Mouse (Mus musculus): ENCODE measurements around the gene Dgkd. TPM values are rescaled to one million over a fixed set of nuclear protein-coding genes. Genes with fewer than 3 reads are reported as not detected.

The Dgkd gene
- polyA plus RNA-seq, 1 experiment from 2014 or later: 58.2 TPM

DNA sequence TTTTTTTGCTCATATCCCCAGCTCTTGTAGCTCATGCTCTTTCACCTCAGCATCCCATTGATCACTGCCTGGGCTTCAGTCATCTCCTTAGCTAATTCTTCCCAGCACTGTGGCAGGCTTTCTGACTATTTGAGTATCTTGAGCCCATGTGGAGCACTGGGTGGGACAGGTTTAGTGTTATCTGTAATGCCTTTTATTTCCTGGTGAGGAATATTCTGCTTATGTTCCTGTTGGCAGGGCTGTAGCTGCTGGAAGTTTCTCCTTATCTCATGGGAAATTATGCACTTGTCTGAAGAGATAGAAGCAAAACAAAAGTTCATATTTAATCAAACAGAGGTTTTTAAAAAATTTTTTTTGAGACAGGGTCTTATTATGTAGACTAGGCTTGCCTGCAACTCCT lies 56.5 kb downstream of the Dgkd start:
- Histone ChIP-seq H3K4me3 (ENCODE audit: low read depth, low read length) (no peak overlapping the region), H3K27ac (ENCODE audit: low read depth, low read length) (no peak overlapping the region), H3K9me3 (ENCODE audit: control insufficient read depth, low read length) (no peaks in the 10 kb centered on the region), H3K36me3 (ENCODE audit: control insufficient read depth, insufficient read depth, low read length) (no peaks in the 10 kb centered on the region), H3K4me2 (ENCODE audit: low read depth, low read length) (no peak overlapping the region), H3K4me1 (ENCODE audit: control insufficient read depth, insufficient read depth, low read length) (no peaks in the 10 kb centered on the region), H3K9ac (replicated peaks; ENCODE audit: low read depth, low read length) (no peak overlapping the region), H3K27me3 (ENCODE audit: control insufficient read depth, insufficient read depth, low read length) (no peaks in the 10 kb centered on the region)
- ATAC-seq (ENCODE audit: low read depth): no peak

DNA sequence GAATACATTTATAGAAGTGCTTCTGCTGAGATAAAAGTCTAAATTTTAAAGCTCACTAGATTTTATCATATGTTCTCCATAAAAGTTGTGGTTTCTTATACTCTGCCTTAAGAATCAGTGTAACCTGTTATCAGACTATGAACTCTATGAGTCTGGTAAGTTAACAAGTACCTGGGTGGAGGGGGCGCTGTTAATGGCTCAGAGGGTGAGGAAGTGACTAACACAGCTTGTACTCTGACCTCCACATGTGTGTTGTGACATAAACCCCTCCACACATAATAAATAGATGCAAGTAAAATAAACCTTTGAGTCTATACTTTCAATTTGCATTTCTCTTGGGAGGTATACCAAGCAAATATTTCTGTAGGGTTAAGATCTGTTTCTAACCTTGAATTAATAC lies 57.3 kb downstream of the Dgkd start:
- ATAC-seq (ENCODE audit: low read depth): no peak
- H3K4me3 ChIP-seq (ENCODE audit: low read depth, low read length): no peak overlapping the region
- H3K4me1 ChIP-seq (ENCODE audit: control insufficient read depth, insufficient read depth, low read length): no peaks in the 10 kb centered on the region
- no peaks in the 10 kb centered on the region for H3K27me3 ChIP-seq (ENCODE audit: control insufficient read depth, insufficient read depth, low read length)
- H3K4me2 ChIP-seq (ENCODE audit: low read depth, low read length): no peak overlapping the region
- no peaks in the 10 kb centered on the region for H3K36me3 ChIP-seq (ENCODE audit: control insufficient read depth, insufficient read depth, low read length)
- WGBS: 95% methylated on average over 1 of the region's 1 CpGs
- no peak overlapping the region for H3K9ac ChIP-seq (replicated peaks; ENCODE audit: low read depth, low read length)
- H3K27ac ChIP-seq (ENCODE audit: low read depth, low read length): no peak overlapping the region
- no peaks in the 10 kb centered on the region for H3K9me3 ChIP-seq (ENCODE audit: control insufficient read depth, low read length)

DNA sequence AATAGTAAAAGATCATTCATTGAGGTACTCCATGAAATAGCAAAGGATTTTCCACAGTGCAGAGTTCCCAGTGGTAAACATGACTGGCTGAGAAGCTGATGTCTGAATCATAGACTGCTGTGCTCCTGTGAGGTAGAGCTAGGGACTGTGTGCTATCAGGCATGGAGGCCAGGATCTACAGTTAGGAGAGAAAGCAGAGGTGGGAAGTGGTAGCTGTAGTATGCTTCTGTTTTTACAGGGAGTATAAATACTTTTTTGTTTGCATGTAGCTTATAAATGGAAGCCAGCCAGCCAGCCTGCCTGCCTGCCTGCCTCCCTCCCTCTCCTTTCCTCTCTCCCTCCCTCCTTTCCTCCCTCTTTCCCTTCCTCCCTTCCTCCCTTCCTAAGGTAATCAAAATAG lies 60.3 kb downstream of the Dgkd start:
- ATAC-seq (ENCODE audit: low read depth): no peak
- H3K27ac ChIP-seq (ENCODE audit: low read depth, low read length): no peak overlapping the region

DNA sequence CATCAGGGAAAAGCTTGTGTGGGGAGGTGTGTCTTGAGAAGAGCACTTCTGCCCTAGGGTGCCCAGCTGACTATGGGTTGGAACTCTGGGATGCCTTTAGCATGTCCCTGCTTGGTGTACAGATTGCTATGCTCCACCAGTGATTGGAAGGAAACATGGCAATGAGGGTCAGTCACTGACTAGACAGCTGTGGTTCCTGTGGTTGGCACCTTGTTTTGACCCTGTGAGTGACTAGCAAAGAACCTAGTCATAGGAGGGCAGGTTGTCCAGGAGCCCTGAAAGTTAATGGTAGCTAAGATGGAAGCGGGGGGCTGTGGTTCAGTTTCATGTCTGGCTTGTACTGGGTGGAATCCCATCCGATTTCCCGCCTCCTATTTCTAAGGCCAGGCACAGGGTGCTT lies 64.3 kb downstream of the Dgkd start:
- H3K4me1 ChIP-seq (ENCODE audit: control insufficient read depth, insufficient read depth, low read length): no peaks in the 10 kb centered on the region
- H3K36me3 ChIP-seq (ENCODE audit: control insufficient read depth, insufficient read depth, low read length): peaks cover 11% of the 10 kb centered on the region
- no peak overlapping the region for H3K27ac ChIP-seq (ENCODE audit: low read depth, low read length)
- no peak overlapping the region for H3K9ac ChIP-seq (replicated peaks; ENCODE audit: low read depth, low read length)
- H3K4me2 ChIP-seq (ENCODE audit: low read depth, low read length): no peak overlapping the region
- no peaks in the 10 kb centered on the region for H3K9me3 ChIP-seq (ENCODE audit: control insufficient read depth, low read length)
- no peak for ATAC-seq (ENCODE audit: low read depth)
- WGBS: 93% methylated on average over 3 of the region's 3 CpGs
- no peak overlapping the region for H3K4me3 ChIP-seq (ENCODE audit: low read depth, low read length)
- no peaks in the 10 kb centered on the region for H3K27me3 ChIP-seq (ENCODE audit: control insufficient read depth, insufficient read depth, low read length)

More for the DNA sequence above, 60.3 kb downstream of the Dgkd start:
- Histone ChIP-seq H3K36me3 (ENCODE audit: control insufficient read depth, insufficient read depth, low read length) (peaks cover 5% of the 10 kb centered on the region), H3K4me3 (ENCODE audit: low read depth, low read length) (no peak overlapping the region), H3K4me2 (ENCODE audit: low read depth, low read length) (no peak overlapping the region), H3K4me1 (ENCODE audit: control insufficient read depth, insufficient read depth, low read length) (no peaks in the 10 kb centered on the region), H3K9me3 (ENCODE audit: control insufficient read depth, low read length) (no peaks in the 10 kb centered on the region), H3K9ac (replicated peaks; ENCODE audit: low read depth, low read length) (no peak overlapping the region), H3K27me3 (ENCODE audit: control insufficient read depth, insufficient read depth, low read length) (no peaks in the 10 kb centered on the region)

DNA sequence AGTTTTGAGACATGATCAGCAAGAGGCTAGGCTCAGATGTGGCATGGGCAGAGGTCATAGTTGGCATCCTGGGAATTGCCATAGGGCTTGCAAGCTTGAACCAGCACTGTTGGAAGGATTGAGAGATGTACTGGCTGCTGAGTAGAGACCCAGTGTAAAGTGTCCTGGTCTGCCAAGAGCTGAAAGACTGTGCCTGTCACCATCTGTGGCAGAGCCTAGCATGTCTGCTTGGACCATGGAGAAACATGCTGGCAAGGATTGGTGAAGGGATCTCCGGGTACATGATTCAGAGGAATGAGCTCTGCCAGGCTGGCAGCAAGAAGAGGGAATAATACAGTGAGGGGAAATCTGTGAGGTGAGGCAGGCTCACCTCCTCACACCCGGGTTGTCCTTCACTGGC lies 65.0 kb downstream of the Dgkd start:
- WGBS: 98% methylated on average over 2 of the region's 2 CpGs
- Histone ChIP-seq H3K9ac (replicated peaks; ENCODE audit: low read depth, low read length) (no peak overlapping the region), H3K27me3 (ENCODE audit: control insufficient read depth, insufficient read depth, low read length) (no peaks in the 10 kb centered on the region), H3K4me2 (ENCODE audit: low read depth, low read length) (no peak overlapping the region), H3K9me3 (ENCODE audit: control insufficient read depth, low read length) (no peaks in the 10 kb centered on the region), H3K4me1 (ENCODE audit: control insufficient read depth, insufficient read depth, low read length) (no peaks in the 10 kb centered on the region), H3K27ac (ENCODE audit: low read depth, low read length) (no peak overlapping the region), H3K4me3 (ENCODE audit: low read depth, low read length) (no peak overlapping the region), H3K36me3 (ENCODE audit: control insufficient read depth, insufficient read depth, low read length) (peaks cover 11% of the 10 kb centered on the region)
- ATAC-seq (ENCODE audit: low read depth): no peak

DNA sequence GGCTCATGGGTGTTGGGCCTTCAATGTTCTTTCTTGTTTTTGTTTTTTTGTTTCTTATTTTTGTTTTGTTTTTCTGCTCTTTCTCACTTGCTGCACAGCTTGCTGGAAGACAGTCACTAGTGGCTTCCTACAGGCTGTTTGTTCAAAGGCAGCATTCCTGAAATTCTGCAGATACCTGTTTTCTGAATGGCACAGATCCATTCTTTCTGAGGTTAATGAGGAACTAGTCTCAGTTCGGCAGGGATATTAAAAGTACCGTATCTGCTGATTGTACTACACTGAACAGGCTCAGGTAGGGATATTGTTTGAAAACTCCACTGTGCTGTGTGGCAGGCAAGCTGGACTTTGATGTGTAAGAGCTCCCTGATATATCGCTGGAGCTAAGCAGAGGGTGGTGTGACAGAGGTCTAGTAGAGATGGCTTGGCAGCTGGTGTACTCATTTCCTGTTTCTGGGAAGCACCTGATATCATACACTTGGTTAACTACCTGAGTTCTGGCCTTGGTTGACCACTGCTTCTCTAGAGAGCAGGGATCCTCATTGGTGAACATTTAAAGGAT lies 67.0 kb downstream of the Dgkd start:
- no peak overlapping the region for H3K4me2 ChIP-seq (ENCODE audit: low read depth, low read length)
- WGBS: 95% methylated on average over 3 of the region's 3 CpGs
- no peaks in the 10 kb centered on the region for H3K9me3 ChIP-seq (ENCODE audit: control insufficient read depth, low read length)
- ATAC-seq (ENCODE audit: low read depth): no peak
- H3K4me3 ChIP-seq (ENCODE audit: low read depth, low read length): no peak overlapping the region
- peaks cover 23% of the 10 kb centered on the region for H3K36me3 ChIP-seq (ENCODE audit: control insufficient read depth, insufficient read depth, low read length)
- H3K4me1 ChIP-seq (ENCODE audit: control insufficient read depth, insufficient read depth, low read length): no peaks in the 10 kb centered on the region
- no peaks in the 10 kb centered on the region for H3K27me3 ChIP-seq (ENCODE audit: control insufficient read depth, insufficient read depth, low read length)
- H3K27ac ChIP-seq (ENCODE audit: low read depth, low read length): no peak overlapping the region
- H3K9ac ChIP-seq (replicated peaks; ENCODE audit: low read depth, low read length): no peak overlapping the region

DNA sequence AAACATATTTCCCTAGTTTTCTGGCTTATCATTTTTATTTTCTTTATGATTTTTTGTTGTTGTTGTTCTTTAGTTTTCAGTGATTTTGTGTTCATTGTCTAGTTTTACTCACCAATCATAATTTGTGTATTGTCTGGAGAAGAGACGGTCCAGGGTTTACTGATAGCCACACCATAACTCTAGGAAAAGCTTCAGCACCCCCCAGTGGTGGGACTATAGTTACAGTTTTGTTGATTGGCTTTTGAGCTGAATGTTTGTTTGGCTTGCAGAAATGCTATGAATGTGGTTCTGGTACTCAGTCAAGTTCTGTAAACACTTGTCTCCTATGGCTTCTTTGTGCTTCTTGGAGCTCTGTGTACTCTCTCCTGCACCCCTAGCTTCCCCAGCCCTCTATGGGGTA lies 69.6 kb downstream of the Dgkd start:
- Histone ChIP-seq H3K36me3 (ENCODE audit: control insufficient read depth, insufficient read depth, low read length) (peaks cover 38% of the 10 kb centered on the region), H3K9ac (replicated peaks; ENCODE audit: low read depth, low read length) (no peak overlapping the region), H3K9me3 (ENCODE audit: control insufficient read depth, low read length) (no peaks in the 10 kb centered on the region), H3K4me3 (ENCODE audit: low read depth, low read length) (no peak overlapping the region), H3K27ac (ENCODE audit: low read depth, low read length) (no peak overlapping the region), H3K27me3 (ENCODE audit: control insufficient read depth, insufficient read depth, low read length) (no peaks in the 10 kb centered on the region), H3K4me1 (ENCODE audit: control insufficient read depth, insufficient read depth, low read length) (no peaks in the 10 kb centered on the region), H3K4me2 (ENCODE audit: low read depth, low read length) (no peak overlapping the region)
- no peak for ATAC-seq (ENCODE audit: low read depth)
- 42% methylated on average over 1 of the region's 1 CpGs for WGBS

DNA sequence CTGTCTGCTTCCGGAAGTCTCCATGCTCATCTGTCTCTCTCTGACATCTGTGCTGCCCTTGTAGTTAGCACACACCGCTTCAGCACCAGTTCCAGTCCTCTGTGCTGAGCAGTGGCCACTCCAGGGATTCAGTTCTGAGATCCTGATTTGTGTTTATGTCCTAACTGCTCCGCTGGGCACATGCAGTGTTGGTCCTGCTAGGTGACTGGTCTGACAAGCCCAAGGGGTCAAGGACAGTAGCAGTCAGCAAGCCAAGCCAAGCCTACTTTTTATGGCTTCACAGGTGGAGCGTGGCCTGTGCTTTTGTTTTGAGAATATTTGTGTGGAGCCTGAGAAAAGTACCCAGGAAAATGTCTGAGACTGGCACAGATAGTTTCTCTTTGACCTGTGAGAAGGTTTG lies 71.8 kb downstream of the Dgkd start:
- Histone ChIP-seq H3K9me3 (ENCODE audit: control insufficient read depth, low read length) (no peaks in the 10 kb centered on the region), H3K27ac (ENCODE audit: low read depth, low read length) (no peak overlapping the region), H3K36me3 (ENCODE audit: control insufficient read depth, insufficient read depth, low read length) (peaks cover 30% of the 10 kb centered on the region), H3K4me3 (ENCODE audit: low read depth, low read length) (no peak overlapping the region), H3K27me3 (ENCODE audit: control insufficient read depth, insufficient read depth, low read length) (no peaks in the 10 kb centered on the region), H3K4me1 (ENCODE audit: control insufficient read depth, insufficient read depth, low read length) (no peaks in the 10 kb centered on the region), H3K4me2 (ENCODE audit: low read depth, low read length) (no peak overlapping the region), H3K9ac (replicated peaks; ENCODE audit: low read depth, low read length) (no peak overlapping the region)
- ATAC-seq (ENCODE audit: low read depth): no peak
- WGBS: 94% methylated on average over 4 of the region's 4 CpGs

DNA sequence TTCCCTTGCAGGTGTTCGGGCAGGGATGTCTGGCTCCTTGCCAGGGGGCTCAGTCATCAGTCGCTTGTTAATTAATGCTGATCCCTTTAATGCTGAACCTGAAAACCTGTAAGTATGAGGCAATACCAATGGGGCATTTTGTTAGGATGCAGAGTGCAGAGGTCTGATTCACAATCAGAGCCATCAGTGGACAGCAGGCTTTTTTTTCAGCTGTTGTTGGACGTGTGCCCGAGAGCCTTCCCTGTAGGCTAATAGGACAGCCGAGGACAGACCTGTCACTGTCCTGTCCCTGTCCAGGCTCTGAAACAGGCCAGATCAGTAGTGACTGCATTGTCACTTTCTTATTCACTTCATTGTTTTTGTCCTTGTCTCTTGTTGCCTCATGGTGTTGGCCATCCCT lies 76.6 kb downstream of the Dgkd start:
- Histone ChIP-seq H3K9me3 (ENCODE audit: control insufficient read depth, low read length) (no peaks in the 10 kb centered on the region), H3K27ac (ENCODE audit: low read depth, low read length) (no peak overlapping the region), H3K4me3 (ENCODE audit: low read depth, low read length) (no peak overlapping the region), H3K36me3 (ENCODE audit: control insufficient read depth, insufficient read depth, low read length) (peaks cover 21% of the 10 kb centered on the region), H3K9ac (replicated peaks; ENCODE audit: low read depth, low read length) (no peak overlapping the region), H3K4me1 (ENCODE audit: control insufficient read depth, insufficient read depth, low read length) (no peaks in the 10 kb centered on the region), H3K27me3 (ENCODE audit: control insufficient read depth, insufficient read depth, low read length) (no peaks in the 10 kb centered on the region), H3K4me2 (ENCODE audit: low read depth, low read length) (no peak overlapping the region)
- ATAC-seq (ENCODE audit: low read depth): no peak; the same call in 1 of the 2 replicates
- WGBS: 70% methylated on average over 5 of the region's 5 CpGs

DNA sequence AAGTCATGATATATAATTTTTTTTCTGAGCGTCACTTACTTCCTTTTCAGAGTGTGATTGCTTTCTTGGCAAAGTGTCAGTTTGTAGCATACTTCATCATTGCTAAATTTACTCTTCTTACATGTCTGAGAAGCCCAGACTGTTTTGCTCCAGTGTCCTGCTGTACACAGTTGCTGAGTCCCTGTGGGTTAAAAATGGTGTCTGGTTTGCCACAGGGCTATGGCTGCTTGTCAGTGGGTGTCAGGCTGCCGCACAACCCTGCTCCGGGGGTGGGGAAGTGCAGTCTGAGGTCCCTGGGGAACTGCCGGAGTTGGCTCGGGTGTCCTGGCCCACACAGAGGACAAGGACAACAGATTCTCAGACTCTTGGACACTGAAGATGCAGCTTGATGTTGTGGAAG lies 80.0 kb downstream of the Dgkd start:
- H3K4me2 ChIP-seq (ENCODE audit: low read depth, low read length): no peak overlapping the region
- H3K36me3 ChIP-seq (ENCODE audit: control insufficient read depth, insufficient read depth, low read length): peaks cover 17% of the 10 kb centered on the region; the same call in 1 of the 2 replicates
- H3K27ac ChIP-seq (ENCODE audit: low read depth, low read length): no peak overlapping the region
- WGBS: 78% methylated on average over 5 of the region's 5 CpGs
- H3K9me3 ChIP-seq (ENCODE audit: control insufficient read depth, low read length): no peaks in the 10 kb centered on the region
- no peak overlapping the region for H3K9ac ChIP-seq (replicated peaks; ENCODE audit: low read depth, low read length)
- no peak overlapping the region for H3K4me3 ChIP-seq (ENCODE audit: low read depth, low read length)
- no peaks in the 10 kb centered on the region for H3K4me1 ChIP-seq (ENCODE audit: control insufficient read depth, insufficient read depth, low read length)
- no peak for ATAC-seq (ENCODE audit: low read depth)
- no peaks in the 10 kb centered on the region for H3K27me3 ChIP-seq (ENCODE audit: control insufficient read depth, insufficient read depth, low read length)

Measured in neural tube, embryonic 14.5 days (tissue).